Mouse (Mus musculus) forebrain, embryonic 14.5 days (tissue): ENCODE data around the gene Cul4a. TPM values are rescaled to one million over a fixed set of nuclear protein-coding genes. Genes with fewer than 3 reads are reported as not detected.

Experiments used
- ATAC-seq: fragments of 200-750 bp; cut with Nextera tagmentation; 2 replicates; pipeline ENCODE4 v1.8.0; 2017; ENCODE audit warnings: mild to moderate bottlenecking, moderate library complexity
- DNase-seq: peaks from one replicate; pipeline ENCODE4 v3.0.0-alpha.2; 2015; ENCODE audit warnings: low spot score
- H3K27ac ChIP-seq: fragments of 300-500 bp; sonication (generic); 2 replicates; pipeline ENCODE4 v1.5.1; 2014; ENCODE audit warnings: low read depth, mild to moderate bottlenecking, control low read depth, low read length, moderate library complexity
- H3K27me3 ChIP-seq: fragments of 300-500 bp; sonication (generic); replicated peaks from 2 replicates; pipeline ENCODE4 v1.6.1; 2014; ENCODE audit warnings: low read length, control low read depth, mixed read lengths; ENCODE audit not compliant: control insufficient read depth, insufficient read depth
- H3K36me3 ChIP-seq: fragments of 300-500 bp; sonication (generic); 2 replicates; pipeline ENCODE4 v1.6.1; 2014; ENCODE audit warnings: low read length, control low read depth; ENCODE audit not compliant: control insufficient read depth, insufficient read depth
- H3K4me1 ChIP-seq: fragments of 300-500 bp; sonication (generic); 2 replicates; pipeline ENCODE4 v1.6.1; 2014; ENCODE audit warnings: antibody characterized with exemption, low read length, control low read depth; ENCODE audit not compliant: control insufficient read depth, insufficient read depth
- H3K4me2 ChIP-seq: fragments of 300-500 bp; sonication (generic); 2 replicates; pipeline ENCODE4 v1.6.1; 2014; ENCODE audit warnings: mild to moderate bottlenecking, control low read depth, low read length
- H3K4me3 ChIP-seq: fragments of 300-500 bp; sonication (generic); 2 replicates; pipeline ENCODE4 v1.5.1; 2014; ENCODE audit warnings: low read depth, low read length, control low read depth
- H3K9ac ChIP-seq: fragments of 300-500 bp; sonication (generic); 2 replicates; pipeline ENCODE4 v1.6.1; 2014; ENCODE audit warnings: mild to moderate bottlenecking, low read length, control low read depth, moderate library complexity
- H3K9me3 ChIP-seq: fragments of 300-500 bp; sonication (generic); replicated peaks from 2 replicates; pipeline ENCODE4 v1.6.1; 2016; ENCODE audit warnings: low read length, control low read depth, mixed read lengths; ENCODE audit not compliant: control insufficient read depth
- WGBS: fragments of 180-500 bp; shearing (Covaris S2); extraction: QIAGEN DNeasy Blood & Tissue Kit; methylation state at CpG from one replicate; pipeline ENCODE4 v1.1.7; 2014; 5-methylcytosine and 5-hydroxymethylcytosine counted together
- microRNA counts: library from miRNA; unstranded; fragments of <30 nt; microRNA quantifications from one replicate; lab custom pipeline; 2016
- microRNA-seq: library from miRNA; unstranded; fragments of <30 nt; microRNA quantifications from one replicate; pipeline ENCODE4, GENCODE M21; 2016
- polyA plus RNA-seq: library from polyadenylated mRNA; unstranded; fragments of >200 nt; fragmentation: Nextera tagmentation; extraction: Ambion mirVana; gene quantifications from 2 replicates; pipeline ENCODE4 v1.2.1, GENCODE M21; 2014

The Cul4a gene
- polyA plus RNA-seq, 1 experiment from 2014 or later = 66.4 TPM

GRCm38 (mm10) chr8:13190235-13190634 lies 84.8 kb downstream of the Cul4a start:
- Histone ChIP-seq H3K27me3 (no peaks in the 10 kb centered on the region), H3K4me2 (no peak overlapping the region), H3K27ac (no peak overlapping the region), H3K36me3 (peaks cover 16% of the 10 kb centered on the region), H3K4me3 (no peak overlapping the region), H3K9ac (no peak overlapping the region), H3K9me3 (no peaks in the 10 kb centered on the region), H3K4me1 (no peaks in the 10 kb centered on the region; the same call in 1 of the 2 replicates)
- 93% methylated on average over 8 of the region's 8 CpGs for WGBS
- no peak for ATAC-seq
- DNase-seq = no peak

GRCm38 (mm10) chr8:13194818-13195217 lies 89.4 kb downstream of the Cul4a start:
- DNase-seq = peak; percentile 66
- ATAC-seq = peak; percentile 71

DNA sequence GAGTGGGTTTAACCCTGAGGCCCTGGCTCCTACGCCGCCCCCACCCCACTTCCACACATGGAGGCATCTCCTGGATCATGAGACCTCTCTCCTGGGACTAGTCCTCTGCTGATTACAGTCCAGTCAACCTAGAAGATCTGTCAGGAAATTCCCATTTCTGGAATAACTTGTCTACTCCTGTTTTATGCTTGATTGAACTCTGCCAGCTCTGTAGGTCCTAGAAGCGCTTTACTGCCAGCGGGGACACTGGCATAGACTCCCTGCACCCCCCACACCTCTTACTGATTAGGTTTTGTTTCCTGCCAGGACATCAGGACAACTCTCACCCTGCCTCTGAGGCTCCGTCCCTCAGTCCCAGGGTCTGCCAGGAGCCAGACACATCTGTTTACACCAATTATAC lies 92.1 kb downstream of the Cul4a start:
- Histone ChIP-seq H3K27ac (no peak overlapping the region), H3K4me3 (no peak overlapping the region), H3K4me1 (peaks cover 9% of the 10 kb centered on the region), H3K36me3 (0 out of 2 replicates have a peak, but pooled peaks cover 4% of the 10 kb centered on the region), H3K9ac (no peak overlapping the region), H3K27me3 (peaks cover 17% of the 10 kb centered on the region), H3K4me2 (no peak overlapping the region), H3K9me3 (no peaks in the 10 kb centered on the region)
- ATAC-seq (no peak), DNase-seq (no peak)
- WGBS = 84% methylated on average over 5 of the region's 5 CpGs

More at GRCm38 (mm10) chr8:13194818-13195217, 89.4 kb downstream of the Cul4a start:
- Histone ChIP-seq H3K4me2 (no peak overlapping the region), H3K4me1 (peaks cover 4% of the 10 kb centered on the region; the same call in 1 of the 2 replicates), H3K27ac (peak overlapping the region; percentile 44; the same call in 1 of the 2 replicates), H3K9me3 (no peaks in the 10 kb centered on the region), H3K36me3 (peaks cover 8% of the 10 kb centered on the region), H3K9ac (peak overlapping the region; percentile 48), H3K4me3 (no peak overlapping the region), H3K27me3 (no peaks in the 10 kb centered on the region)
- WGBS = 7% methylated on average over 10 of the region's 10 CpGs

MicroRNAs encoded within 50 kb of the gene (microRNA counts, 519-probe panel; counts per million panel counts)
- microRNA mmu-miR-1968 (lab: Ali Mortazavi, UCI) = not detected

Small RNA genes within 50 kb of the gene (microRNA-seq; reads per million reads assigned to microRNA genes)
- 15.1 reads per million, percentile 36 among the genes with 10 or more reads in this experiment for gene Mir1968
- gene Mir7065 = not detected

Other genes with a start within 250 kb of the Cul4a start
- gene Mcf2l, start 231.8 kb upstream of the Cul4a start, polyA plus RNA-seq = 85.2 and 130 TPM in 2 replicates
- gene F7, start 79.6 kb upstream of the Cul4a start, polyA plus RNA-seq = not detected in 2 replicates
- gene F10, start 68.3 kb upstream of the Cul4a start, polyA plus RNA-seq = 0.15 TPM in 1 of 2 replicates, not detected in the other
- 1.3 and 1.6 TPM in 2 replicates for gene Proz, start 44.7 kb upstream of the Cul4a start, polyA plus RNA-seq
- 35.6 and 39.8 TPM in 2 replicates for gene Pcid2, start 162 bp upstream of the Cul4a start, polyA plus RNA-seq
- 267 and 274 TPM in 2 replicates for gene Lamp1, start 53.5 kb downstream of the Cul4a start, polyA plus RNA-seq
- 25.8 and 27.6 TPM in 2 replicates for gene Grtp1, start 95.0 kb downstream of the Cul4a start, polyA plus RNA-seq
- not detected in 2 replicates for gene Adprhl1, start 148.5 kb downstream of the Cul4a start, polyA plus RNA-seq
- 33.4 and 38.5 TPM in 2 replicates for gene Dcun1d2, start 182.5 kb downstream of the Cul4a start, polyA plus RNA-seq
- gene Tmco3, start 182.6 kb downstream of the Cul4a start, polyA plus RNA-seq = 30.7 and 46.9 TPM in 2 replicates
- gene Tfdp1, start 233.1 kb downstream of the Cul4a start, polyA plus RNA-seq = 145 and 146 TPM in 2 replicates